Mouse (Mus musculus) liver, embryonic 11.5 days (tissue): Measurements from ENCODE around the gene Phactr2. TPM values are rescaled to one million over a fixed set of nuclear protein-coding genes. Genes with fewer than 3 reads are reported as not detected.
A peak's percentile ranks its signal among the peaks of the same experiment; 100 is the strongest.
"Not testable (repeated sequence)": the region's sequence is repeated elsewhere in the genome, so short reads cannot be mapped to it uniquely, and the experiment has no call there.

Experiments used
- ATAC-seq: fragments of 200-750 bp; cut with Nextera tagmentation; replicated peaks from 2 replicates; pipeline ENCODE4 v1.8.0; 2017; ENCODE audit warnings: moderate number of reproducible peaks, mild to moderate bottlenecking, moderate TSS enrichment, moderate library complexity; ENCODE audit not compliant: low FRiP score
- DNase-seq: peaks from one replicate; pipeline ENCODE4 v3.0.0-alpha.2; 2017; ENCODE audit warnings: low spot score
- H3K27ac ChIP-seq: fragments of 300-500 bp; sonication (generic); 2 replicates; pipeline ENCODE4 v1.5.1; 2014; ENCODE audit warnings: mild to moderate bottlenecking, low read depth, low read length, control low read depth
- H3K27me3 ChIP-seq: fragments of 300-500 bp; sonication (generic); replicated peaks from 2 replicates; pipeline ENCODE4 v1.6.1; 2014; ENCODE audit warnings: low read length, mixed read lengths; ENCODE audit not compliant: control insufficient read depth, insufficient read depth
- H3K36me3 ChIP-seq: fragments of 300-500 bp; sonication (generic); 2 replicates; pipeline ENCODE4 v1.6.1; 2014; ENCODE audit warnings: mild to moderate bottlenecking, low read length, moderate library complexity, mixed read lengths; ENCODE audit not compliant: control insufficient read depth, insufficient read depth
- H3K4me1 ChIP-seq: fragments of 300-500 bp; sonication (generic); replicated peaks from 2 replicates; pipeline ENCODE4 v1.6.1; 2014; ENCODE audit warnings: low read length, mixed read lengths; ENCODE audit not compliant: control insufficient read depth, insufficient read depth
- H3K4me2 ChIP-seq: fragments of 300-500 bp; sonication (generic); 2 replicates; pipeline ENCODE4 v1.6.1; 2014; ENCODE audit warnings: mild to moderate bottlenecking, control low read depth, moderate library complexity
- H3K4me3 ChIP-seq: fragments of 300-500 bp; sonication (generic); 2 replicates; pipeline ENCODE4 v1.5.1; 2014; ENCODE audit warnings: low read depth, low read length, control low read depth
- H3K9ac ChIP-seq: fragments of 300-500 bp; sonication (generic); 2 replicates; pipeline ENCODE4 v1.6.1; 2014; ENCODE audit warnings: low read depth, low read length, control low read depth
- H3K9me3 ChIP-seq: fragments of 300-500 bp; sonication (generic); 2 replicates; pipeline ENCODE4 v1.6.1; 2016; ENCODE audit warnings: low read length, inconsistent platforms, mixed read lengths; ENCODE audit not compliant: control insufficient read depth
- WGBS: fragments of 180-500 bp; shearing (Covaris S2); extraction: QIAGEN DNeasy Blood & Tissue Kit; methylation state at CpG from one replicate; pipeline ENCODE4 v1.1.7; 2014; 5-methylcytosine and 5-hydroxymethylcytosine counted together
- polyA plus RNA-seq: library from polyadenylated mRNA; unstranded; fragments of >200 nt; fragmentation: Nextera tagmentation; extraction: Ambion mirVana; gene quantifications from 2 replicates; pipeline ENCODE4 v1.2.1, GENCODE M21; 2014

The Phactr2 gene
- polyA plus RNA-seq, 1 experiment from 2014 or later, result 19.3 TPM

DNA sequence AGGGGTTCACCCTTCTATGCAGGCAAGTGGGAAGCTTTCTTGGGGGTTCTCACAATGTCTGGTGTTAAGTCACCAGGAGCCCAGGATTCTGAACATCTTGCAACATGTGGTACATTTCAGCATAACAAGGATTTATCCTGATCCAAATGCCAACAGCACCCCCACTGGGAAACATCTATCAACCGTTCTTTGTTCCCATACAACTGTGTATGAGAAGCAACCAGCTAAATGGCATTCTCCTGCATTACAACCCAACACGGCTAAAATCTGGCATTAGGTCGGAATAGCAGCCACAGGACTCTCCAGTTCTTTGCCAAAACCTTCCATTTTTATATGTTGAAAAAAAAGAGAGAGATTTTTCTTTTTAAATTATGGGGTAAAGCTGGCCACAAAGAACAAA is 264.7 kb downstream of the Phactr2 start:
- DNase-seq, result no peak
- Histone ChIP-seq H3K27me3 (no peaks in the 10 kb centered on the region), H3K4me3 (no peak overlapping the region), H3K9me3 (no peaks in the 10 kb centered on the region), H3K9ac (no peak overlapping the region), H3K4me1 (peaks cover 9% of the 10 kb centered on the region; the same call in 1 of the 2 replicates), H3K27ac (peak overlapping the region; percentile 52), H3K4me2 (no peak overlapping the region), H3K36me3 (no peaks in the 10 kb centered on the region)
- ATAC-seq, result no peak
- WGBS, result 68% methylated on average over 3 of the region's 3 CpGs

DNA sequence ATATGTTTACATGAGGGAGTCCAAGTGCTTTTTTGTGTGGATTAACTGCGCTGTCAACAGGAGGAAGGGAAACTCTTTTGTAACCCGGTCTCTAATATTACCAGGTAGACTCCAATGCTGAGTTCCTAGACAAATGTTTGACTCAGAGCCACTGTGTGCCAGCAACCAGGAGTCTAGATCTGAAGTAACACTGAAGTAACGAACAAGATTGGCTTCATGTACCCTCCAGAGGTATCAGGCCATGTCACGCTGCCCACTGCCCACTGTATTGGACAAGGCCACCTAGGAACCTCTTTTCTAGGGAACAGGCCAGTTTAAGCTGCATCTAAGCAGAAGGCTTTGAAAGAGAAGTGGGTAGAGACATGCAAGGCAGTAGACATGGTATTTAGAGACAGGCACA is 265.2 kb downstream of the Phactr2 start:
- no peak overlapping the region for H3K4me2 ChIP-seq
- no peak overlapping the region for H3K4me3 ChIP-seq
- no peaks in the 10 kb centered on the region for H3K27me3 ChIP-seq
- H3K27ac ChIP-seq, result peak overlapping the region; percentile 52
- H3K36me3 ChIP-seq, result no peaks in the 10 kb centered on the region
- DNase-seq (no peak), ATAC-seq (no peak)
- H3K4me1 ChIP-seq, result peaks cover 9% of the 10 kb centered on the region; the same call in 1 of the 2 replicates
- no peak overlapping the region for H3K9ac ChIP-seq
- WGBS, result 84% methylated on average over 4 of the region's 4 CpGs
- no peaks in the 10 kb centered on the region for H3K9me3 ChIP-seq

DNA sequence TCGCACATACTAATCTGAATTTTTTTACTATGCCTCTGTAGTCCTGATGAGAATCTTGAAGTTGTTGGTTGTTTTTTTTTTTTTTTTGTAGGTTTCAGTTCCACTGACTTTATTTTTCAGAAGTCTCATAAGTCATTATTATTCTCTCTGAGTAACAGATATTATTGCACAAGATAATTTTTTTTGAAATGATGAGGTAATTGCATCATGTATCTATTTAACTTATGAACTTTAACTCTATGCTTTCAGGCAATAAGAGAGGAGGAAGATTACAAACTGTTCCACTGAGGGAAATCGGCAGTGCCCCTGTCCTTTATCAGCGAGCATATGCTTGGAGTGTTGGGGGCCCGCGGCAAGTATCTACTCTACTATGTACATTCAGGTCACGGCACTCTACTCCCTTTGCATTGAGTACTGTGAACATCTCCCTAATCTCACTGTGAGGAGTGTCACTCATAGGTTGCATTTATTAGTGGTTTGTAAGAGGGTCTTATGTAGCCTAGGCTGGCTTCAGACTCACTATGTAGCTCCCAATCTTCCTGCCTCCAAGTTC is 272.4 kb downstream of the Phactr2 start:
- Histone ChIP-seq H3K9ac (no peak overlapping the region), H3K4me1 (no peaks in the 10 kb centered on the region), H3K36me3 (no peaks in the 10 kb centered on the region), H3K9me3 (no peaks in the 10 kb centered on the region), H3K27me3 (no peaks in the 10 kb centered on the region), H3K4me2 (no peak overlapping the region), H3K4me3 (no peak overlapping the region), H3K27ac (peak overlapping the region; percentile 66; the same call in 1 of the 2 replicates)
- ATAC-seq (peak; percentile 97), DNase-seq (no peak)
- WGBS, result 59% methylated on average over 6 of the region's 6 CpGs

DNA sequence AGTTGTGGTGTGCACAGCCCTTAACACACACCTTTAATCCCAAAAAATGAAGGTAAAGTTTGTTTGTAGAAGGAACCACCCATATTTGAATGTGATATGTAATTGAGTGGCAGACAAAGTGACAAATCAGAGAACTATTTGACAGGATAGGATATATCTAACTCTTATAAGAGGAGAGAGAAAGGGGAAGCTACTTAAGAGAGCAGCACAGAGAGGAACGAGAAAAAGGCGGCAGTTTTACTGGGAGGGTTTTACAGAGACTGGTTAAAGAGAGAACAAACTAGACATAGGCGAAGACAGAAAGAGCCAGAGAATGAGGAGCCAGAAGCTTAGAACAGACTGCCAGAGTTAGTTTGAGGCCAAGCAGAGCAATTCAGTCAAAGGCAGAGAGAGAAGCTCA is 273.4 kb downstream of the Phactr2 start:
- H3K36me3 ChIP-seq, result no peaks in the 10 kb centered on the region
- 82% methylated on average over 3 of the region's 3 CpGs for WGBS
- H3K4me2 ChIP-seq, result no peak overlapping the region
- no peak for ATAC-seq
- no peak for DNase-seq
- no peaks in the 10 kb centered on the region for H3K9me3 ChIP-seq
- no peak overlapping the region for H3K27ac ChIP-seq
- H3K9ac ChIP-seq, result no peak overlapping the region
- H3K27me3 ChIP-seq, result no peaks in the 10 kb centered on the region
- H3K4me3 ChIP-seq, result no peak overlapping the region
- no peaks in the 10 kb centered on the region for H3K4me1 ChIP-seq

DNA sequence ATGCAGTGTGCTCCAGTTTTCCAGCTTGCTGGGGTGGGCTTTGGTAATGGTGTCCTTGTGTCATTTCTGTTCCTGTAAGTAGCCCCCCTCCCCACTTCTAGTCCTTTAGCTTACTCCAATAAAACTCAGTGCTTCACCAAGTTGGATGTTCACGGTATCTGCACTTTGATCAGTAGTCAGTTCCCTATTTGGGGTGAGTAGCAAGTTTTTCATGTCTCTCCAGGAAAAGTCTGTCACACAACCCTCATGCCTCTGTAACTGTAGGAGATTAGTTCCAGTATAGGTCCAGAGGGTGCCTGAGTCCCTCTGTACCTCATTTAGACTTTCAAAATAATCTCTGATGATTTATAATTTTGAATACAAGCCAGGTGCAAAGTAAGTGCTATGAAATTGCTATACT is 275.0 kb downstream of the Phactr2 start:
- H3K36me3 ChIP-seq, result no peaks in the 10 kb centered on the region
- no peak overlapping the region for H3K9ac ChIP-seq
- no peak overlapping the region for H3K4me3 ChIP-seq

DNA sequence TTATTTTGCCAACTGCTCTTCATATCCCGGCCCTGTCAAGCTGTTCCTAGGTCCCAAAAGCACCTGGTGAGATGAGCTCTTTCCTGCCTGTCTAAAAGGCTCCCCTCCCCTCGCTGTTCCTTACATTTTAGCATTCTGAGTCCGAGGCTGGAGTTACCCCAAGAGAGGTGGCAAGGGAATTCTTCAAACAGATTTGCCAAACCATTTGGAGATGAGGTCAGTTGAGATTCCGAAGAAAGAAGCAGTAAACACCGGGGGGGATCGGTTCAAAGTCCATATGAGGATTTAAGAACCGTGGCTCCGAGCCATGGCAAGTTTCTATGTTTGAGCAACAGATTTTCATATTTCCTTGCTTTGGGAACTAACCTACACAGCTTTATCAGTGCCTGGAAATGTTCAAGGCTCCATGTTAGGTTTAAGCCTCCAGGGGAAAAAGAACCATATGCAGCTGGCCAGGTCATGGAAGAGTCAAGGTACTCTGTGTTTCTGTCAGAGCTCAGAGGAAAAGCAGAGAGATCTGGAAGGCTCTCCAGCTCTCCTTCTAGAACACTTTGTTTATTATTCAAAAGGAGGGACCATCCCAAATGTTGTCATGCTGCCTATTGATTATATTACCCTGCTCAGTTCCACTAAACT is 277.2 kb downstream of the Phactr2 start:
- peaks cover 4% of the 10 kb centered on the region for H3K4me1 ChIP-seq
- ATAC-seq, result no peak
- WGBS, result 79% methylated on average over 8 of the region's 8 CpGs

More for the DNA sequence above, 275.0 kb downstream of the Phactr2 start:
- DNase-seq (no peak), ATAC-seq (no peak)
- Histone ChIP-seq H3K4me1 (no peaks in the 10 kb centered on the region), H3K27ac (no peak overlapping the region), H3K9me3 (no peaks in the 10 kb centered on the region), H3K27me3 (no peaks in the 10 kb centered on the region), H3K4me2 (no peak overlapping the region)
- WGBS, result 56% methylated on average over 1 of the region's 1 CpGs

DNA sequence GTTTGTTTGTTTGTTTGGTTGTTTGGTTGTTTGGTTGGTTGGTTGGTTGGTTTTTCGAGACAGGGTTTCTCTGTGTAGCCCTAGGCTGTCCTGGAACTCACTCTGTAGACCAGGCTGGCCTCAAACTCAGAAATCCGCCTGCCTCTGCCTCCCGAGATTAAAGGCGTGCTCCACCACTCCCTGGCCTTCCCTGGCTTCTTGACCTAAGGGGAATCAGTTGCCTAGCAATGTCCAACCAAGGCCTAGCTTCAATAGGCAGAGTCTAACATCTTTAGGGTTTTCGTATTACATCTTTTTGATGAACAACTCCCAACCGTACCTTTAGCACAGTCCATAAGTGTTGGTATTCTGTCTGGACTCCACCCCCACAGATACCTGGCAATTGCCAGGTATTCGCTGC is 280.7 kb downstream of the Phactr2 start:
- not testable (repeated sequence) for DNase-seq, H3K9ac ChIP-seq, H3K4me1 ChIP-seq, H3K4me3 ChIP-seq, H3K9me3 ChIP-seq, H3K27ac ChIP-seq, H3K27me3 ChIP-seq
- 80% methylated on average over 7 of the region's 7 CpGs for WGBS
- peaks cover 20% of the 10 kb centered on the region; the same call in 1 of the 2 replicates for H3K36me3 ChIP-seq
- ATAC-seq, result 0 out of 2 replicates have a peak, but pooled peaks have one; percentile 10
- H3K4me2 ChIP-seq, result peak overlapping the region; percentile 74

More for the DNA sequence above, 277.2 kb downstream of the Phactr2 start:
- no peak overlapping the region for H3K4me2 ChIP-seq
- H3K36me3 ChIP-seq, result no peaks in the 10 kb centered on the region; the same call in 1 of the 2 replicates
- H3K9ac ChIP-seq, result no peak overlapping the region
- no peak for DNase-seq
- H3K9me3 ChIP-seq, result no peaks in the 10 kb centered on the region
- no peak overlapping the region for H3K27ac ChIP-seq
- H3K4me3 ChIP-seq, result no peak overlapping the region
- H3K27me3 ChIP-seq, result no peaks in the 10 kb centered on the region

DNA sequence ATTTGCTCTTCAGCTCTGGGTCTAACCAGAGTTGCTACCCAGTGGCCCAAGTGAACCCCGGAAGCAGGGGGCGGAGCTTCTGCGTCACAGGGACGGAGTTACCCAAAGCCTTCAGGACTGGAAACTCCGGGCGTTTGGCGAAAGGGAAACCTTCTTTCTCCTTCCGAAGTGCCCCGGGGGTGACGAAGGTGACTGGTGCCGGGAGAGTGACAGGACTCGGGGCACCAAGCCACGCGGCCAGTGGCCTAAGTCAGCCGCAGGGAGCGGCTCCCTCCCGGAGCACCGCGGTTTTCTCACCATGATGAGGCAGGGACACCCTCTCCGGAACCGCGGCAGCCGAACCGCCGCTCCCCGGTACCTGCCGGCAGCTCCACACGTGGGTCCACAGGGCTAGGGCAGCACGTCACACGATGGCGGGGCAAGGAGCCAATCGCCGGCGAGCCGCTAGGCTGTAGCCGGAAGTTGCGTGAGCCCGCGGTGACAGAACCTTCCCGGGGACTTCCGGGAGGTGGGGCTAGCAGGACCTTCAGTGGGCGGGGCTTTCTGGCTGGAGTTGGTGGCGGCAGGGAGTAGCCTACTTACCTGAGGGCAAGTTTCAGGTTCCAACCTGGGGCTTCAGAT is 281.4 kb downstream of the Phactr2 start, which contains the start of gene Ltv1:
Gene Ltv1, minus strand, starts transcription at position 438 of the 621 bp plus-strand sequence.
- ATAC-seq, result peak; percentile 100
- WGBS, result under 1% methylated on average over 43 of the region's 43 CpGs

More for the DNA sequence above, 281.4 kb downstream of the Phactr2 start, which contains the start of gene Ltv1:
- peak; percentile 89 for DNase-seq
- H3K4me2 ChIP-seq, result peak within 1 kb of the TSS; percentile 74
- peaks cover 6% of the 10 kb centered on the region for H3K4me1 ChIP-seq
- H3K27ac ChIP-seq, result peak within 1 kb of the TSS; percentile 83
- H3K27me3 ChIP-seq, result no peaks in the 10 kb centered on the region
- peak within 1 kb of the TSS; percentile 84 for H3K4me3 ChIP-seq
- peaks cover 24% of the 10 kb centered on the region; the same call in 1 of the 2 replicates for H3K36me3 ChIP-seq
- peak within 1 kb of the TSS; percentile 89 for H3K9ac ChIP-seq
- no peaks in the 10 kb centered on the region for H3K9me3 ChIP-seq
